Mouse (Mus musculus): ENCODE measurements around the gene Slc39a8. TPM values are rescaled to one million over a fixed set of nuclear protein-coding genes. Genes with fewer than 3 reads are reported as not detected.

The Slc39a8 gene
- polyA plus RNA-seq, 1 experiment from 2014 or later = 19.5 TPM

DNA sequence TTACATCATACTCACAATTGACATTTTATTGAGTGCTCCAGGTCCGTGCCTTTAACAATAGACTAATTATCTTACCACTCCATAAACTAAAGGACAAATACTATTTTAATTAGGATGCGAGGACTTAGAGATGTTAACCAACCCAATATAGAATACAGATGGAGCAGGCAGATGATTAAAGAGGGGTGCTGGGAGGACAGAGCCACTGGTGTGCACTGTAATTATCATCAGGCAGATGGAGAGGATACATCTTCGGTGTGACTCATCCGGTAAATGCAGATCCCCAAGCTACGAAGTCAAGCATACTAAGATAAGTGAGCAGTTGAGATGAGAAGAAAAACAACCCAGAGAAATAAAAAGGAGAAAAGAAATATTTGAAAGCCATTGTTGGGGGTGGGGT, 34.4 kb downstream of the Slc39a8 start:
- H3K27ac ChIP-seq (ENCODE audit: low read length) = no peak overlapping the region
- H3K4me3 ChIP-seq (ENCODE audit: low read length) = no peak overlapping the region
- no peaks in the 10 kb centered on the region for H3K9me3 ChIP-seq (ENCODE audit: low read length)
- H3K4me1 ChIP-seq (ENCODE audit: insufficient read depth, low read length) = peaks cover 9% of the 10 kb centered on the region; the same call in 1 of the 2 replicates
- H3K27me3 ChIP-seq (ENCODE audit: insufficient read depth, low read length) = no peaks in the 10 kb centered on the region
- no peaks in the 10 kb centered on the region for H3K36me3 ChIP-seq (ENCODE audit: insufficient read depth, low read length)
- H3K9ac ChIP-seq (replicated peaks; ENCODE audit: low read length) = no peak overlapping the region
- WGBS = 95% methylated on average over 5 of the region's 5 CpGs
- no peak overlapping the region for H3K4me2 ChIP-seq (replicated peaks; ENCODE audit: low read depth, low read length)
- ATAC-seq (ENCODE audit: low FRiP score, low TSS enrichment) = no peak

DNA sequence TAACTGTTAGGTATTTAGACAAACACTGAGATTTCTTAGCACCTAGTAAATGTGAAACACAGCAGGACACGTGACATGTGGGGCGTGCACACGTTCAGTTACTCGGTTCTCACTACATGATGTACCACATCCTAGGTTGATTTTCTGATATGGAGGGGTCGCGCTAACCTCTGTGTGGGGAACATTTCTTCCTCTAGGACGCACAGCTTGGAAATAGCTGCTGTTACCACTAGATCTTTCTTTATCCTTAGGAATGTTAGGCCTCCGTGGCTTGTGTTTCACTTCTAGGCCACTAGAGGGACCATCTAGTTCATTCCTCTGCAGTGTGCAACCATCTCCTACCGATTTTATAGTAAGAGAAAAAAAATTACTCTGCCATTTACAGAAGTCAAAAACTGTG, 37.7 kb downstream of the Slc39a8 start:
- no peaks in the 10 kb centered on the region for H3K9me3 ChIP-seq (ENCODE audit: low read length)
- no peak overlapping the region for H3K4me2 ChIP-seq (replicated peaks; ENCODE audit: low read depth, low read length)
- H3K4me3 ChIP-seq (ENCODE audit: low read length) = no peak overlapping the region
- no peak overlapping the region for H3K9ac ChIP-seq (replicated peaks; ENCODE audit: low read length)
- H3K36me3 ChIP-seq (ENCODE audit: insufficient read depth, low read length) = no peaks in the 10 kb centered on the region
- no peaks in the 10 kb centered on the region for H3K4me1 ChIP-seq (ENCODE audit: insufficient read depth, low read length)
- H3K27ac ChIP-seq (ENCODE audit: low read length) = no peak overlapping the region
- no peaks in the 10 kb centered on the region for H3K27me3 ChIP-seq (ENCODE audit: insufficient read depth, low read length)
- peak; percentile 61; the same call in 1 of the 2 replicates for ATAC-seq (ENCODE audit: low FRiP score, low TSS enrichment)
- 55% methylated on average over 9 of the region's 9 CpGs for WGBS

DNA sequence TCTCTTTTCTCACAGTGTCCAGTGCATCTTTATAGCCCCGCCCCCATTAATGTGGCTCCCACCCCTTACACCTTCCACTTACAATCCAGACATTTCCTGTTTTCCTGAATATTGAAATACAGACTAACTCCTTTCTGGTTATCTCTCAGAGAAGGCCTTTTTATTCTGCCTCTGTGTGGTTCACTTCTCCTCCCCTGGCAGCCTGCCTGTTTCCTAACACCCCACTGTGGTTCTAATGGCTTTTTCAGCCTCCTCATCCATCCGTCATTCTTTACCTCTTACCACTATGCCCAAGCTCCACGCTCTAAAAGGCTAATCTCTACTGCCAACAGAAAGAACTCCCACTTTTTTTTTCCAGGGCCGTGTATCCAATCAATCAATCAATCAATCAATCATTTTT, 44.0 kb downstream of the Slc39a8 start:
- no peaks in the 10 kb centered on the region for H3K27me3 ChIP-seq (ENCODE audit: insufficient read depth, low read length)
- H3K9me3 ChIP-seq (ENCODE audit: low read length) = no peaks in the 10 kb centered on the region
- no peak overlapping the region for H3K4me2 ChIP-seq (replicated peaks; ENCODE audit: low read depth, low read length)
- no peaks in the 10 kb centered on the region for H3K4me1 ChIP-seq (ENCODE audit: insufficient read depth, low read length)
- WGBS = 71% methylated on average over 4 of the region's 4 CpGs
- no peaks in the 10 kb centered on the region for H3K36me3 ChIP-seq (ENCODE audit: insufficient read depth, low read length)
- no peak overlapping the region for H3K27ac ChIP-seq (ENCODE audit: low read length)
- no peak overlapping the region for H3K9ac ChIP-seq (replicated peaks; ENCODE audit: low read length)
- H3K4me3 ChIP-seq (ENCODE audit: low read length) = no peak overlapping the region
- no peak for ATAC-seq (ENCODE audit: low FRiP score, low TSS enrichment)

DNA sequence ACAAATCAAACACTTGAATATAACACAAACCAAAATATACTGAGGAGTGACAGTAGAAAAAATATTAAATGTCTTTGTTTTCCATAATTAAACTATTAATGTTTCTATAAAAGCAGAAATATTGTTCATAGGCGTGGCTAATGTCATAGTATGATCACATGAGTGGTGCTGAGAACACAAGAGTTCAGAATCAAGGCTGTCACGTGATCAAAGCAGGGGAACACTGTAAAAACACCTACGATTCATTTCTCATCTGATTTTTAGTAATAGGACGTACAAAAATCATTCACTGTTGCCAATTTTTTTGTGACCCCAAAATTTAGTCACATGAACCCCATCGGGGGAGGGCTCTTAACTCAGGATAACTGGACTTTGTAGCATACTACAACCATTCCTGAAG, 47.2 kb downstream of the Slc39a8 start:
- WGBS = 87% methylated on average over 5 of the region's 5 CpGs
- Histone ChIP-seq H3K9me3 (ENCODE audit: low read length) (no peaks in the 10 kb centered on the region), H3K4me1 (ENCODE audit: insufficient read depth, low read length) (no peaks in the 10 kb centered on the region), H3K9ac (replicated peaks; ENCODE audit: low read length) (no peak overlapping the region), H3K4me2 (replicated peaks; ENCODE audit: low read depth, low read length) (no peak overlapping the region), H3K27me3 (ENCODE audit: insufficient read depth, low read length) (no peaks in the 10 kb centered on the region), H3K36me3 (ENCODE audit: insufficient read depth, low read length) (no peaks in the 10 kb centered on the region), H3K4me3 (ENCODE audit: low read length) (no peak overlapping the region), H3K27ac (ENCODE audit: low read length) (no peak overlapping the region)
- no peak for ATAC-seq (ENCODE audit: low FRiP score, low TSS enrichment)

DNA sequence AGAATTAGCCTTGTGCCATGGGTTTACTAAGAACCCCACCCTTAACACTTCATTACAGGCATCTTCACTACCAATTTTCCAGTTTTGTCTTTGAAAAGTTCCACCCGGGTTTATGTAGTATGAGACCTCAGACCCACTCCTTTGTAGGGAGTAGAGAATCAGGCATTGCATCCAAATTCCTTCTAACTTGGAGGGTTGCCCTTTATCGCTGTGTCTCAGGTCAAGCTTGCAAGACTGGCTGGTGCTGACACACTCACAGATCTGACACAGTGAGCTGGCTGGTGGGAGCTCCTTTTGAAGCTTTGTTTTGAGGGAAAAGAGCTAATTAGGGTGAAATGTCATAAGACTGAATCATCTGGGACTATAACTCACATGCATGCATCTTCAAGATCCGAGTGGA, 48.5 kb downstream of the Slc39a8 start:
- Histone ChIP-seq H3K4me2 (replicated peaks; ENCODE audit: low read depth, low read length) (no peak overlapping the region), H3K9me3 (ENCODE audit: low read length) (no peaks in the 10 kb centered on the region), H3K27me3 (ENCODE audit: insufficient read depth, low read length) (no peaks in the 10 kb centered on the region), H3K27ac (ENCODE audit: low read length) (no peak overlapping the region), H3K4me1 (ENCODE audit: insufficient read depth, low read length) (no peaks in the 10 kb centered on the region), H3K4me3 (ENCODE audit: low read length) (no peak overlapping the region), H3K9ac (replicated peaks; ENCODE audit: low read length) (no peak overlapping the region), H3K36me3 (ENCODE audit: insufficient read depth, low read length) (no peaks in the 10 kb centered on the region)
- 69% methylated on average over 3 of the region's 3 CpGs for WGBS
- no peak for ATAC-seq (ENCODE audit: low FRiP score, low TSS enrichment)

DNA sequence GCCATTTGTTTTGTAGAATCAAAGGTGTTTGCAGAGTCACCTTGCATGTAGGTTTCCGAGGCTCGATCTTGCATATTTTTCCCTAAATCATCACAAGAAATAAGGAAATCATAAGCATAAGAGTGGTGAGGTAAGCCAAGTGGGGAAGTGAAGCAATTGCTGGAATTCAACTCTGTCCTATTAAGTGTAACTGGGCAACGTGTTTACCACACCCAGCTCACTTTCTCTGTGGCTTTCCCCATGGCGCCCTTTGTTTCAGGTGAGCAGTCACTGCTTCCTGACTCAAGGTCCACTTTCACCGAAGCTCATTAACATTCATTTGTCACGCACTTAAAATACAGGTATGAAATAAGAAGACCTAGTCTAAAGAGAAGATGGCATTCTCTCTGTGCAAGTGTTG, 53.0 kb downstream of the Slc39a8 start:
- WGBS = 90% methylated on average over 6 of the region's 6 CpGs
- H3K9me3 ChIP-seq (ENCODE audit: low read length) = no peaks in the 10 kb centered on the region
- H3K9ac ChIP-seq (replicated peaks; ENCODE audit: low read length) = no peak overlapping the region
- no peaks in the 10 kb centered on the region for H3K27me3 ChIP-seq (ENCODE audit: insufficient read depth, low read length)
- no peak overlapping the region for H3K27ac ChIP-seq (ENCODE audit: low read length)
- ATAC-seq (ENCODE audit: low FRiP score, low TSS enrichment) = no peak
- H3K4me2 ChIP-seq (replicated peaks; ENCODE audit: low read depth, low read length) = no peak overlapping the region
- no peaks in the 10 kb centered on the region for H3K36me3 ChIP-seq (ENCODE audit: insufficient read depth, low read length)
- H3K4me3 ChIP-seq (ENCODE audit: low read length) = no peak overlapping the region
- no peaks in the 10 kb centered on the region for H3K4me1 ChIP-seq (ENCODE audit: insufficient read depth, low read length)

DNA sequence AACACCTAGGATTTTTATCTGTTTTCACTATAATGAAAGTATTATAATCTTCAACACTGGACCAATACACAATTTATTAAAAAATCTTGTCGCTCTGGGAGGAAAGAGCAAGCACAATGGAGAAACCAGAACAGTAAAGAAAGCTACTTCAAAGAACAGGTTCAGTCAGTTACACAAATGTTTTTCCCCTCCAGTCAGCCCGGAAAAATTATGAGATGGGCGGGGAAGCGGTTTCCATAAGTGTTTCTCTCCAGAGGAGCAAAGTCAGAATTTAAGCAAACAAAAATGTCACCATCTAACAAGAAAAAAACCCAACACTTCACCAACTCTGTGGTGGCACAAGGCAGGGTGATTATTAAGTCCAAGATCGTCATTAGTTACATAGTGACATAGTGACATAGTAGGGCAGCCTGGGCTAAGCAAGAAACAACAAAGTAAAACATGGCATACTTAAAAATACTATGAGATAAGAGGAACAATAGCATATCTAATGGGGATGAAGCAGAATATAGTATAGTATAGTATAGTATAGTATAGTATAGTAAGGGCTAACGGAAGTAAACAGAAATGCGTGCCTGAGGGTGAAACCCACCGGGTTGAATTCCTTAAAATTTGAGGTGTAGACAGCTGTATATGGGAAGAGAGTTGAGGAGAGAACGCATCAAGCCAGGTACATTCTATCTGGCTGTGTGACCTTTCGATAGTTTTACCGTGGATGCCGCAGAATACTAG, 61.0 kb downstream of the Slc39a8 start:
- H3K27ac ChIP-seq (ENCODE audit: low read length) = no peak overlapping the region
- no peak overlapping the region for H3K9ac ChIP-seq (replicated peaks; ENCODE audit: low read length)
- no peaks in the 10 kb centered on the region for H3K36me3 ChIP-seq (ENCODE audit: insufficient read depth, low read length)
- no peaks in the 10 kb centered on the region for H3K27me3 ChIP-seq (ENCODE audit: insufficient read depth, low read length)
- peak; percentile 31; the same call in 1 of the 2 replicates for ATAC-seq (ENCODE audit: low FRiP score, low TSS enrichment)
- H3K9me3 ChIP-seq (ENCODE audit: low read length) = no peaks in the 10 kb centered on the region
- no peaks in the 10 kb centered on the region for H3K4me1 ChIP-seq (ENCODE audit: insufficient read depth, low read length)
- 63% methylated on average over 12 of the region's 12 CpGs for WGBS
- peak overlapping the region; percentile 30; the same call in 1 of the 2 replicates for H3K4me2 ChIP-seq (replicated peaks; ENCODE audit: low read depth, low read length)
- no peak overlapping the region for H3K4me3 ChIP-seq (ENCODE audit: low read length)

DNA sequence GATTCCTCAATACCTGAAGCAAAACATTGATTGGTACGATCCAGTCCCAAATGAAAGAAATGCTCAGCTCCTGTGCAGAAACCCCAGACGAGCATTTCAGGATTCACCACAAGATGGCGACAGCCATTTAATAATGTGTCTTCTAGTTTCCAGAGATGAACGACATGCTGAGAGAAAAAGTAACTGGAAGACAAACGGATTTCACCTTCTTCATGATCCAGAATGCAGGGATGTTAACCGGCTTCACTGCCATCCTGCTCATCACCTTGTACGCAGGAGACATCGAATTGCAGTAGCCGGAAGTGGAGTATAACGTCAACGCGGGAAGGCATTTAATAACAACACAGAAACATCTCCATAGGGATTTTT, 61.6 kb downstream of the Slc39a8 start:
- 36% methylated on average over 12 of the region's 12 CpGs for WGBS
- H3K27me3 ChIP-seq (ENCODE audit: insufficient read depth, low read length) = no peaks in the 10 kb centered on the region
- H3K27ac ChIP-seq (ENCODE audit: low read length) = no peak overlapping the region
- no peak overlapping the region for H3K9ac ChIP-seq (replicated peaks; ENCODE audit: low read length)
- H3K9me3 ChIP-seq (ENCODE audit: low read length) = no peaks in the 10 kb centered on the region
- no peak; the same call in 1 of the 2 replicates for ATAC-seq (ENCODE audit: low FRiP score, low TSS enrichment)
- peak overlapping the region; percentile 30; the same call in 1 of the 2 replicates for H3K4me2 ChIP-seq (replicated peaks; ENCODE audit: low read depth, low read length)
- no peak overlapping the region for H3K4me3 ChIP-seq (ENCODE audit: low read length)
- no peaks in the 10 kb centered on the region for H3K36me3 ChIP-seq (ENCODE audit: insufficient read depth, low read length)
- no peaks in the 10 kb centered on the region for H3K4me1 ChIP-seq (ENCODE audit: insufficient read depth, low read length)

DNA sequence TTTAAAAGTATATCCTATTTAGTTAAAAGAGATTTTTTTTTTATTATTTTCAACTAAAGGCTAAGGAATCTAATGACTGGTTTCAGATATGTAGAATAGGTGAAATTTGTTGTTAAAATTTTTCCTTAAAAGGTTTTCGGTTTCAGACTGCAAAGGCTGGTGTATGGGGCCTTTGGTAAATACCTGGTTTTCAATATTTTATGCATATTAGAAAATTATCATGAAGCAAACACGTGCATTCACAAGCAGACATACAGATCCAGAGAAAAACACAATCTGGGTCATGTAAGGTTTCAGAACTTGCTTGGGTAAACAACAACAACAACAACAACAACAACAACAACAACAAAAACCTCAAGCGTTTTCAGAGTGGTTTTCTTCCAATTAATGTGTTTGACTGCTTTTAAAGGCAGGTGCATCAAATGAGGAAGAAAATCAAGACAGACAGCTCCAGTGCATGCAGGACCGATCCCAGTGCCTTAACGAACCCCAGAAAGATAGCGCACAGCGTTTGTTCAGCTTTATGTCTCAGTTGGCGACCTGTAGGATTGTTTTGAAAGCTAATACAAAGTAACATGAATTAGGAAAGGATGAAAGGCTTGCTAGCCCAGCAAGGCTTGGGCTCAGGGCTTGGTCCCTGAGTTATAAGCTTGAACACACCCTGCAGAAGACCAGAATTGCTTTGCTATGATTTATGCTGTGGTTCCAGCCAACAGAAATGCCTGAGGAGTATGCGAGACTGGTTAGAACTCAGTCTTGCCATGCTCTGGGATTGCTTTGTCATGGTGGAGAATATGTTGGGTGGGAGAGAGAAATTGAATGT, 62.2 kb downstream of the Slc39a8 start:
- Histone ChIP-seq H3K36me3 (ENCODE audit: insufficient read depth, low read length) (no peaks in the 10 kb centered on the region), H3K27ac (ENCODE audit: low read length) (no peak overlapping the region), H3K4me3 (ENCODE audit: low read length) (no peak overlapping the region), H3K4me1 (ENCODE audit: insufficient read depth, low read length) (no peaks in the 10 kb centered on the region), H3K9ac (replicated peaks; ENCODE audit: low read length) (no peak overlapping the region), H3K27me3 (ENCODE audit: insufficient read depth, low read length) (no peaks in the 10 kb centered on the region), H3K4me2 (replicated peaks; ENCODE audit: low read depth, low read length) (no peak overlapping the region), H3K9me3 (ENCODE audit: low read length) (no peaks in the 10 kb centered on the region)
- WGBS = 72% methylated on average over 9 of the region's 9 CpGs
- ATAC-seq (ENCODE audit: low FRiP score, low TSS enrichment) = no peak

DNA sequence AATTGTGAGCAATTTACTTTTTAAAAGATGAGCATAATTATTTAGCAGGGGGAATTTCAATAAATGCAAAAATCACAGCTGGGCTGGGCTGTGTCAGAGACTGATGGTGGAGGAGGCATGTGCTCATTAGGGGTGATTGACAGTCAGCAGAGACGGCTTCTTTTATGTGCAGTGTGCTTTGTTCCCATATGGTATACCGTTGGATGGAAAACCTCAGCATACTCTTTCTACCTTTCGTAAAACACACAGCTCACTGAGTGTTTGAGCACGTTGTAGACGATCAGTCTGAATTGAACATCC, 62.7 kb downstream of the Slc39a8 start:
- no peak for ATAC-seq (ENCODE audit: low FRiP score, low TSS enrichment)

More for the DNA sequence above, 62.7 kb downstream of the Slc39a8 start:
- Histone ChIP-seq H3K4me1 (ENCODE audit: insufficient read depth, low read length) (no peaks in the 10 kb centered on the region), H3K4me2 (replicated peaks; ENCODE audit: low read depth, low read length) (no peak overlapping the region), H3K9ac (replicated peaks; ENCODE audit: low read length) (no peak overlapping the region), H3K27ac (ENCODE audit: low read length) (no peak overlapping the region), H3K27me3 (ENCODE audit: insufficient read depth, low read length) (no peaks in the 10 kb centered on the region), H3K4me3 (ENCODE audit: low read length) (no peak overlapping the region), H3K9me3 (ENCODE audit: low read length) (no peaks in the 10 kb centered on the region), H3K36me3 (ENCODE audit: insufficient read depth, low read length) (no peaks in the 10 kb centered on the region)
- 67% methylated on average over 5 of the region's 5 CpGs for WGBS
